Mouse (Mus musculus) kidney, adult 2 months (tissue): Measurements from ENCODE around the gene Gc.

Experiments
- CTCF ChIP-seq: fragments of 200-500 bp; conservative IDR thresholded peaks from 2 replicates; pipeline ENCODE4 v1.5.1; 2011; ENCODE audit warnings: low read depth, mild to moderate bottlenecking, control low read depth, low read length, moderate library complexity, mixed read lengths; ENCODE audit not compliant: insufficient read depth, insufficient read length
- POLR2A ChIP-seq: fragments of 200-500 bp; IDR thresholded peaks from one replicate; pipeline ENCODE4 v1.6.1; 2011; ENCODE audit warnings: low read depth, low read length, control low read depth

GRCm38 (mm10) chr5:89467886-89468285, 10.2 kb upstream of the Gc start:
- TF ChIP-seq CTCF (no peak), POLR2A (no peak)
